Mouse (Mus musculus): ENCODE results near the gene Lrriq1. TPM values are rescaled to one million over a fixed set of nuclear protein-coding genes. Genes with fewer than 3 reads are reported as not detected.
A peak's percentile ranks its signal among the peaks of the same experiment; 100 is the strongest.

Lrriq1 gene
- polyA plus RNA-seq, 2 experiments, result not detected

- Histone ChIP-seq H3K4me2 (ENCODE audit: low read depth) (no peak overlapping the region), H3K27me3 (ENCODE audit: control insufficient read depth, insufficient read depth, low read length) (no peaks in the 10 kb centered on the region), H3K36me3 (replicated peaks; ENCODE audit: control insufficient read depth, insufficient read depth, low read depth) (no peaks in the 10 kb centered on the region), H3K4me1 (replicated peaks; ENCODE audit: control insufficient read depth in 2 of 2, insufficient read depth in 2 of 2, low read length in 1 of 2) (no peaks in the 10 kb centered on the region), H3K9ac (replicated peaks) (no peak overlapping the region), H3K27ac (no peak overlapping the region), H3K9me3 (ENCODE audit: control insufficient read depth, low read length) (no peaks in the 10 kb centered on the region), H3K4me3 (ENCODE audit: insufficient read depth in 1 of 2, low read depth in 2 of 2, low read length in 2 of 2) (no peak overlapping the region)
- no peak for ATAC-seq (ENCODE audit: insufficient read depth)
- DNase-seq (ENCODE audit: low read depth in 3 of 3, low spot score in 3 of 3), result no peak
- 52% methylated on average over 8 of the region's 8 CpGs for WGBS (ENCODE audit: insufficient replicate concordance)
- no peak for TF ChIP-seq EP300 (IDR thresholded peaks at IDR 0.05; ENCODE audit: low read depth)
- no peak for TF ChIP-seq CTCF (IDR thresholded peaks at IDR 0.05; ENCODE audit: low read depth)
These were observed 95.5 kb downstream of the Lrriq1 start for GRCm38 (mm10) chr10:103140609-103141008.

- TF ChIP-seq EP300 (IDR thresholded peaks at IDR 0.05; ENCODE audit: low read depth) (no peak), CTCF (IDR thresholded peaks at IDR 0.05; ENCODE audit: low read depth) (no peak)
- ATAC-seq (ENCODE audit: insufficient read depth), result no peak
- DNase-seq (ENCODE audit: low read depth in 3 of 3, low spot score in 3 of 3), result no peak
- 53% methylated on average over 6 of the region's 6 CpGs for WGBS (ENCODE audit: insufficient replicate concordance)
- Histone ChIP-seq H3K4me3 (ENCODE audit: insufficient read depth in 1 of 2, low read depth in 2 of 2, low read length in 2 of 2) (no peak overlapping the region), H3K9me3 (ENCODE audit: control insufficient read depth, low read length) (no peaks in the 10 kb centered on the region), H3K4me2 (ENCODE audit: low read depth) (no peak overlapping the region), H3K36me3 (replicated peaks; ENCODE audit: control insufficient read depth, insufficient read depth, low read depth) (no peaks in the 10 kb centered on the region), H3K4me1 (replicated peaks; ENCODE audit: control insufficient read depth in 2 of 2, insufficient read depth in 2 of 2, low read length in 1 of 2) (no peaks in the 10 kb centered on the region), H3K27me3 (ENCODE audit: control insufficient read depth, insufficient read depth, low read length) (no peaks in the 10 kb centered on the region), H3K9ac (replicated peaks) (no peak overlapping the region), H3K27ac (no peak overlapping the region)
These were observed 121.5 kb downstream of the Lrriq1 start for GRCm38 (mm10) chr10:103114629-103115028.

GRCm38 (mm10) chr10:103108090-103108489 is 128.0 kb downstream of the Lrriq1 start:
- ATAC-seq (ENCODE audit: insufficient read depth), result no peak
- no peak overlapping the region for H3K4me2 ChIP-seq (ENCODE audit: low read depth)
- no peak overlapping the region for H3K4me3 ChIP-seq (ENCODE audit: insufficient read depth in 1 of 2, low read depth in 2 of 2, low read length in 2 of 2)
- H3K4me1 ChIP-seq (replicated peaks; ENCODE audit: control insufficient read depth in 2 of 2, insufficient read depth in 2 of 2, low read length in 1 of 2), result no peaks in the 10 kb centered on the region
- TF ChIP-seq EP300 (IDR thresholded peaks at IDR 0.05; ENCODE audit: low read depth), result no peak
- TF ChIP-seq CTCF (IDR thresholded peaks at IDR 0.05; ENCODE audit: low read depth), result peak; percentile 17; the same call in 1 of the 2 replicates
- DNase-seq (ENCODE audit: low read depth in 3 of 3, low spot score in 3 of 3), result no peak
- H3K36me3 ChIP-seq (replicated peaks; ENCODE audit: control insufficient read depth, insufficient read depth, low read depth), result no peaks in the 10 kb centered on the region
- no peak overlapping the region for H3K27ac ChIP-seq
- no peaks in the 10 kb centered on the region for H3K9me3 ChIP-seq (ENCODE audit: control insufficient read depth, low read length)
- 62% methylated on average over 2 of the region's 2 CpGs for WGBS (ENCODE audit: insufficient replicate concordance)
- no peaks in the 10 kb centered on the region for H3K27me3 ChIP-seq (ENCODE audit: control insufficient read depth, insufficient read depth, low read length)
- H3K9ac ChIP-seq (replicated peaks), result no peak overlapping the region

GRCm38 (mm10) chr10:103086101-103086500 is 150.0 kb downstream of the Lrriq1 start:
- no peak for TF ChIP-seq EP300 (IDR thresholded peaks at IDR 0.05; ENCODE audit: low read depth)
- no peak for TF ChIP-seq CTCF (IDR thresholded peaks at IDR 0.05; ENCODE audit: low read depth)
- ATAC-seq (ENCODE audit: insufficient read depth), result no peak
- DNase-seq (ENCODE audit: low read depth in 3 of 3, low spot score in 3 of 3), result no peak
- 79% methylated on average over 1 of the region's 1 CpGs for WGBS (ENCODE audit: insufficient replicate concordance)
- H3K27ac ChIP-seq, result no peak overlapping the region
- H3K36me3 ChIP-seq (replicated peaks; ENCODE audit: control insufficient read depth, insufficient read depth, low read depth), result no peaks in the 10 kb centered on the region
- H3K4me2 ChIP-seq (ENCODE audit: low read depth), result no peak overlapping the region
- no peaks in the 10 kb centered on the region for H3K9me3 ChIP-seq (ENCODE audit: control insufficient read depth, low read length)
- H3K27me3 ChIP-seq (ENCODE audit: control insufficient read depth, insufficient read depth, low read length), result no peaks in the 10 kb centered on the region
- H3K4me1 ChIP-seq (replicated peaks; ENCODE audit: control insufficient read depth in 2 of 2, insufficient read depth in 2 of 2, low read length in 1 of 2), result no peaks in the 10 kb centered on the region
- H3K4me3 ChIP-seq (ENCODE audit: insufficient read depth in 1 of 2, low read depth in 2 of 2, low read length in 2 of 2), result no peak overlapping the region
- no peak overlapping the region for H3K9ac ChIP-seq (replicated peaks)

- ATAC-seq (ENCODE audit: insufficient read depth), result no peak
- no peak for DNase-seq (ENCODE audit: low read depth in 3 of 3, low spot score in 3 of 3)
- Histone ChIP-seq H3K27me3 (ENCODE audit: control insufficient read depth, insufficient read depth, low read length) (no peaks in the 10 kb centered on the region), H3K9ac (replicated peaks) (no peak overlapping the region), H3K9me3 (ENCODE audit: control insufficient read depth, low read length) (no peaks in the 10 kb centered on the region), H3K36me3 (replicated peaks; ENCODE audit: control insufficient read depth, insufficient read depth, low read depth) (no peaks in the 10 kb centered on the region), H3K27ac (no peak overlapping the region), H3K4me3 (ENCODE audit: insufficient read depth in 1 of 2, low read depth in 2 of 2, low read length in 2 of 2) (no peak overlapping the region), H3K4me1 (replicated peaks; ENCODE audit: control insufficient read depth in 2 of 2, insufficient read depth in 2 of 2, low read length in 1 of 2) (no peaks in the 10 kb centered on the region), H3K4me2 (ENCODE audit: low read depth) (no peak overlapping the region)
- TF ChIP-seq CTCF (IDR thresholded peaks at IDR 0.05; ENCODE audit: low read depth), result no peak
- TF ChIP-seq EP300 (IDR thresholded peaks at IDR 0.05; ENCODE audit: low read depth), result no peak
- 65% methylated on average over 2 of the region's 2 CpGs for WGBS (ENCODE audit: insufficient replicate concordance)
These were observed 186.5 kb downstream of the Lrriq1 start for GRCm38 (mm10) chr10:103049593-103049992.
